Mouse (Mus musculus) brain, adult 10 weeks (tissue): ENCODE data around the gene Chac1. TPM values are rescaled to one million over a fixed set of nuclear protein-coding genes. Genes with fewer than 3 reads are reported as not detected.

Experiments
- polyA plus RNA-seq: library from polyadenylated mRNA; stranded (reverse); fragments of 350-450 nt; fragmentation: Illumina TruSeq; extraction: RNeasy Lipid Tissue Mini Kit (QIAGEN cat#74804); gene quantifications from one replicate; pipeline ENCODE4 v1.2.3, GENCODE M21; 2015; ENCODE audit warnings: low read depth, low replicate concordance

Chac1 gene
- polyA plus RNA-seq: 11.6 TPM

DNA sequence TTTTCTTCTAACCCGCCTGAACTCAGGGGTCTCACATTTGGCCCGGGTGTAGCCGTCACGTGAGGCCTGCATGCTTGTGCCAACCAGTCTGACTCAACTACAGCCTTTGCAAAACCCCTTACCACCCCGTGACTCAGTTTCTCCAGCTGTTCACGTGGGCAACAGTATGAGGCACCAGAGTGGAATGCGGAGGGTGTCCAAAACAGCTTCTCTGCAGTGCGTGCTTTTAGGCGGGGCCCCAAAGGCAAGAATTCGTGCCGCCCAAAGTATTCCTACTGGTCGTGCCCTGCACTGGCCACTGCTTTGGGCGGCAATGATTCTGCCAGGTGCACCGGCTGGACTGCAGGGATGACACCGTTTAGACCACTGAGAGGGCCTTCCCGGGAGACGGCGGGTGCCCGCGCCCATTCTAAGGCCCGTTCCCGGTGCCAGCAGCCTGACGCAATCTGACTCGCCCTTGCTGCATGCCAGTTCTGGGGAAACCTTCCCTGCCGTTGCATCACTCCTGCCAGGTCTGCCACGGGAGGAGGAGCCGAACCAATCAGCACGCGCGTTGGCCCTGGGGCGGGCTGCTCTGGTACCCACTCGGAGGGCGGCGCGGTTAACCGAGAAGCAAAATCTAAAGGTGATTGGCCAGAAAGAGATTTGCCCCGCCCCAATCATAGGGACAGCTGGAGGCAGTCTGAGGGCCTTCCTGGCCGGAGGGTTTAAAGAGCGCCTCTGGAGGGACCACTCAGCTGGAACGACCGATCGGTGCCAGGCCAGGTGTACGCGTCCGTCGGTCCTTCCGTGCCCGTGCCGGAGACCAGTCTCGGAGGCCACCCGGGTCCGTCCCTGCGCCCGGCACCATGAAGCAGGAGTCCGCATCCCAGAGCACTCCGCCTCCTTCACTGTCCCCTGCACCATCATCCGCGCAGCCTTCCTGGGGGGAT, at the start of gene Chac1:
Gene Chac1 (plus strand): TSS at position 675 of the 932 bp plus-strand sequence.

DNA sequence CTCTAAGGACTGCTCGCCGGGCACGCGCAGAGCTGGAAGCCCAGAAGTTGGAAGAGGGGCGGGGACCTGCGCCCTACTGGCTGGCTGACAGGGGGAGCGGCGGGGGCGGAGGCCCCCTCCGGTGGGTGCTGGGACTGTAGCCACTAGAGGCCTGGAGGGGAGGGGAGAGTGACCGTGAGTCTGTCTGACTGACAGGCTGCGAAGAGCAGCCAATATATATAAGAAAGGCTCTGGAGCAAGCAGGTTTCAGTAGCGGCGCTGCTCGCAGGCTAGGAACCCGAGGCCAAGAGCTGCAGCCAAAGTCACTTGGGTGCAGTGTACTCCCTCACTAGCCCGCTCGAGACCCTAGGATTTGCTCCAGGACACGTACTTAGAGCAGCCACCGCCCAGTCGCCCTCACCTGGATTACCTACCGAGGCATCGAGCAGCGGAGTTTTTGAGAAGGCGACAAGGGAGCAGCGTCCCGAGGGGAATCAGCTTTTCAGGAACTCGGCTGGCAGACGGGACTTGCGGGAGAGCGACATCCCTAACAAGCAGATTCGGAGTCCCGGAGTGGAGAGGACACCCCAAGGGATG, 25.4 kb upstream of the Chac1 start, which contains the start of gene Dll4:
Gene Dll4 (plus strand): TSS at position 217 of the 576 bp plus-strand sequence.

Other genes with a start within 250 kb of the Chac1 start
- 1.5 TPM for gene Rad51, start 238.4 kb upstream of the Chac1 start, polyA plus RNA-seq
- 54.5 TPM for gene Rmdn3, start 194.2 kb upstream of the Chac1 start, polyA plus RNA-seq
- gene Gchfr, start 183.5 kb upstream of the Chac1 start, polyA plus RNA-seq: 4.4 TPM
- not detected for gene Gm14137, start 176.7 kb upstream of the Chac1 start, polyA plus RNA-seq
- gene Zfyve19, start 142.6 kb upstream of the Chac1 start, polyA plus RNA-seq: 41.8 TPM
- gene Dnajc17, start 142.4 kb upstream of the Chac1 start, polyA plus RNA-seq: 21.0 TPM
- not detected for gene Ppp1r14d, start 121.3 kb upstream of the Chac1 start, polyA plus RNA-seq
- gene Spint1, start 113.9 kb upstream of the Chac1 start, polyA plus RNA-seq: 2.6 TPM
- 7.8 TPM for gene Rhov, start 80.0 kb upstream of the Chac1 start, polyA plus RNA-seq
- 26.5 TPM for gene Vps18, start 62.5 kb upstream of the Chac1 start, polyA plus RNA-seq
- 2.4 TPM for gene Dll4, start 25.4 kb upstream of the Chac1 start, polyA plus RNA-seq
- 11.8 TPM for gene Ino80, start 126.5 kb downstream of the Chac1 start, polyA plus RNA-seq
- 0.80 TPM for gene Exd1, start 196.4 kb downstream of the Chac1 start, polyA plus RNA-seq
- gene Chp1, start 196.5 kb downstream of the Chac1 start, polyA plus RNA-seq: 149 TPM